Mouse (Mus musculus) large intestine, adult 2 months (tissue): ENCODE data around the gene Xlr4b. TPM values are rescaled to one million over a fixed set of nuclear protein-coding genes. Genes with fewer than 3 reads are reported as not detected.
"Not testable (repeated sequence)": the region's sequence is repeated elsewhere in the genome, so short reads cannot be mapped to it uniquely, and the experiment has no call there.

Experiments
- DNase-seq: peaks from one replicate; pipeline ENCODE4 v3.0.0-alpha.2; 2012; ENCODE audit warnings: low read depth, low spot score
- WGBS: fragments of 180-500 bp; shearing (Covaris S2); methylation state at CpG from one replicate; pipeline ENCODE4 v1.1.7; 2018; 5-methylcytosine and 5-hydroxymethylcytosine counted together
- polyA plus RNA-seq: library from polyadenylated mRNA; depleted of rRNA; stranded (reverse); fragments of >200 nt; gene quantifications from 2 replicates; pipeline ENCODE4 v1.2.3, GENCODE M21; 2012; rRNA removed

Xlr4b gene
- polyA plus RNA-seq: 0.47 and 0.99 TPM in 2 replicates

GRCm38 (mm10) chrX:73213819-73214564 is at the start of gene Xlr4b:
Gene Xlr4b, plus strand, starts transcription at chrX:73214333.
- not testable (repeated sequence) for DNase-seq
- WGBS: 82% methylated on average over 19 of the region's 19 CpGs

DNA sequence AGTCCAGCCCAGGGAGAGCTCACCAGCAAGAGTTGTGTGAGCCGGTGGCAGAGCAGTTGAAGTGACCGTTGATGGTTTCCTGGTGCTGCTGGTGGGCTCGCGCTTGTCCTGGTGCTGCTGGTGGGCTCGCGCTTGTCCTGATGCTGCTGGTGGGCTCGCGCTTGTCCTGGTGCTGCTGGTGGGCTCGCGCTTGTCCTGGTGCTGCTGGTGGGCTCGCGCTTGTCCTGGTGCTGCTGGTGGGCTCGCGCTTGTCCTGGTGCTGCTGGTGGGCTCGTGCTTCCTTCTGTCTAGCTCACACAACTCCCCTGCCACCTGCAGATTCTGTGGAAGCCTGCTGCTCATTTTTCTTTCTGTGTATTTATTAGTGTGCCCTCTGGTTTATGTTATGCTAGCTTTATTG is 37.2 kb upstream of the Xlr4b start, which contains the start of gene Spin2d:
TSS of gene Spin2d (minus strand) at position 101 of the 400 bp plus-strand sequence.
- WGBS: 51% methylated on average over 6 of the region's 15 CpGs
- DNase-seq: not testable (repeated sequence)

GRCm38 (mm10) chrX:73191934-73192333 is 22.2 kb upstream of the Xlr4b start, which contains the start of gene Xlr3b:
Gene Xlr3b, plus strand, starts transcription at chrX:73192207.
- WGBS: 83% methylated on average over 12 of the region's 12 CpGs
- not testable (repeated sequence) for DNase-seq

DNA sequence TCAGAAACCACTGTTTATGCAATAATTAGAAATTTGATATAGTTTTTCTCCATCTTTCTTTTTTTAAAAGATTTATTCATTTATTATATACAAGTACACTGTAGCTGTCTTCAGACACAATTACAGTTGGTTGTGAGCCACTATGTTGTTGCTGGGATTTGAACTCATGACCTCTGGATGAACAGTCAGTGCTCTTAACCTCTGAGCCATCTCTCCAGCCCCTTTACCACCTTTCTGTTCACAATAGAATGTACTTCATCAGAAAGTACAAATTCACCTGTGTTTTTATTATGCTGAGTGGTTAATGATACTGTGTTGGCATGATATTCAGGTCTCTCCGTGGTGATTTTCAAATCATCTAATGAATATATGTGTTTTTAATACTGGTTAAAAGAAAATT is 11.2 kb downstream of the Xlr4b start:
- 67% methylated on average over 1 of the region's 1 CpGs for WGBS

GRCm38 (mm10) chrX:73227914-73228605 is 13.9 kb downstream of the Xlr4b start, which contains the start of gene F8a:
Gene F8a, plus strand, starts transcription at chrX:73228291.
- 17% methylated on average over 39 of the region's 39 CpGs for WGBS

More for the DNA sequence above, 11.2 kb downstream of the Xlr4b start:
- DNase-seq: no peak

DNA sequence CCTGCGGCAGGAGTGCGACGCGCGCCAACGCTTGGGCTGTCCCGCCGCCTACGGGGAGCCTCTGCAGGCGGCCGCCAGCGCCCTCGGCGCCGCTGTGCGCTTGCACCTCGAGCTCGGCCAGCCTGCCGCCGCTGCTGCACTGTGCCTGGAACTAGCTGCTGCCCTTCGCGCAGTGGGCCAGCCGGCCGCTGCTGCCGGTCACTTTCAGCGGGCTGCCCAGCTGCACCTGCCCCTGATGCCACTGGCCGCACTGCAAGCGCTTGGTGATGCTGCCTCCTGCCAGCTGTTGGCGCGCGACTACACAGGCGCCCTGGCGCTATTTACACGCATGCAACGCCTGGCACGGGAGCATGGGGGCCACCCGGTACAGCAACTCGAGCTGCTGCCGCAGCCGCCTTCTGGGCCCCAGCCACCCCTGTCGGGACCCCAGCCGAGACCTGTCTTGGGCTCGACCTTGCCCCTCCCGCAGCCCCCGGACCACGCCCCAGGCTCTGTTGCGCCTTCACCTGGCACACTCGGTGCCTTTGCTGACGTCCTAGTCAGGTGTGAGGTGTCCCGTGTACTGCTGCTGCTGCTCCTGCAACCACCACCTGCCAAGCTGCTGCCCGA is 14.6 kb downstream of the Xlr4b start:
- no peak for DNase-seq
- 23% methylated on average over 50 of the region's 51 CpGs for WGBS

More at GRCm38 (mm10) chrX:73227914-73228605, 13.9 kb downstream of the Xlr4b start, which contains the start of gene F8a:
- DNase-seq: no peak

GRCm38 (mm10) chrX:73229288-73229687 is 15.2 kb downstream of the Xlr4b start:
- 15% methylated on average over 3 of the region's 3 CpGs for WGBS
- DNase-seq: no peak

DNA sequence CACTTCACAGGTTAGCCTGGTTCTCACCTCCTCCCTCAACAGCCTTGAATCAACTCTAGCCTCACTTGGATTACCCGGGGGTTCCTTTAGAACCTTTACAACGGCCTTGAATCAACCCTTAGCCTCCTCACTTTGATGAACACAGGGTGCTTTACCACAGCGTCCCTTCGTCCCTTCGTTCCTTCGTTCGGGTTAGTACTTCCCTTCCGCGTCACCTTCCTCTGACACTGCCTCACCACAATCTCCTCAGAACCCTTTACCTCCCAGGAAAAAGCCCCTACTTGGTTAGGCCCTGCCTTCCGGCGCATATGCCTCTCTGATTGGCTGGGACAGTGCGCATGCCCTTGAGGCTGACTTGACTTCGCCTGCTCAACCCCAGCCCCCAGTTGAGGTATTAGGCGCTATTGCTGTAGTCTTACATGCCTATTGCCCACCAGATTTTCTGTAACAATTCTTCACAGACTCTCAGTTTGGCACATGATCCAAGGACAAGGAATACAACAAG is 28.7 kb downstream of the Xlr4b start, which contains the start of gene Xlr4c:
TSS of gene Xlr4c (minus strand) at position 310 of the 505 bp plus-strand sequence.
- not testable (repeated sequence) for DNase-seq
- WGBS: 79% methylated on average over 14 of the region's 14 CpGs

GRCm38 (mm10) chrX:73262428-73262827 is 48.3 kb downstream of the Xlr4b start:
- DNase-seq: not testable (repeated sequence)
- 85% methylated on average over 1 of the region's 2 CpGs for WGBS

- 90% methylated on average over 14 of the region's 14 CpGs for WGBS
- not testable (repeated sequence) for DNase-seq
Observed at GRCm38 (mm10) chrX:73265270-73265669, 51.1 kb downstream of the Xlr4b start, which contains the start of gene Xlr3c. Gene Xlr3c, minus strand, starts transcription at chrX:73265390.

Other genes starting within 250 kb of the Xlr4b start
- 0.32 and 0.36 TPM in 2 replicates for gene Zfp185, start 227.0 kb upstream of the Xlr4b start, polyA plus RNA-seq
- gene Pnma5, start 177.2 kb upstream of the Xlr4b start, polyA plus RNA-seq: not detected in 2 replicates
- gene Pnma3, start 149.5 kb upstream of the Xlr4b start, polyA plus RNA-seq: 0.04 and 0.10 TPM in 2 replicates
- gene Xlr4a, start 131.9 kb upstream of the Xlr4b start, polyA plus RNA-seq: 0.32 TPM in 2 replicates
- 0.55 and 0.92 TPM in 2 replicates for gene Xlr3a, start 117.2 kb upstream of the Xlr4b start, polyA plus RNA-seq
- gene Gm14685, start 97.3 kb upstream of the Xlr4b start, polyA plus RNA-seq: 0.05 and 0.10 TPM in 2 replicates
- gene Xlr5b, start 65.5 kb upstream of the Xlr4b start, polyA plus RNA-seq: 0.07 TPM in 1 of 2 replicates, not detected in the other
- not detected in 2 replicates for gene DXBay18, start 64.9 kb upstream of the Xlr4b start, polyA plus RNA-seq
- not detected in 2 replicates for gene Spin2d, start 37.3 kb upstream of the Xlr4b start, polyA plus RNA-seq
- gene Xlr3b, start 22.1 kb upstream of the Xlr4b start, polyA plus RNA-seq: 0.22 TPM in 1 of 2 replicates, not detected in the other
- 7.2 and 7.7 TPM in 2 replicates for gene F8a, start 14.0 kb downstream of the Xlr4b start, polyA plus RNA-seq
- 0.41 and 0.74 TPM in 2 replicates for gene Xlr4c, start 28.8 kb downstream of the Xlr4b start, polyA plus RNA-seq
- gene Xlr3c, start 51.1 kb downstream of the Xlr4b start, polyA plus RNA-seq: not detected in 2 replicates
- gene Xlr5a, start 78.6 kb downstream of the Xlr4b start, polyA plus RNA-seq: not detected in 2 replicates
- not detected in 2 replicates for gene Xlr5c, start 78.6 kb downstream of the Xlr4b start, polyA plus RNA-seq
- not detected in 2 replicates for gene Gm45015, start 122.5 kb downstream of the Xlr4b start, polyA plus RNA-seq
- 3.0 and 4.7 TPM in 2 replicates for gene Zfp275, start 128.3 kb downstream of the Xlr4b start, polyA plus RNA-seq
- gene Gm18336, start 184.4 kb downstream of the Xlr4b start, polyA plus RNA-seq: 0.07 TPM in 1 of 2 replicates, not detected in the other
- gene Zfp92, start 196.8 kb downstream of the Xlr4b start, polyA plus RNA-seq: 0.27 and 1.3 TPM in 2 replicates
- 2.5 and 7.0 TPM in 2 replicates for gene Trex2, start 221.0 kb downstream of the Xlr4b start, polyA plus RNA-seq
- gene Haus7, start 244.7 kb downstream of the Xlr4b start, polyA plus RNA-seq: 16.3 and 18.2 TPM in 2 replicates